Mouse (Mus musculus) ovary, postnatal 14 days (tissue): ENCODE measurements at regions not wholly inside any gene's neighbourhood (a gene's known extent, or its start where the extent isn't known, plus 50 kb on each side); places are given as distances from the start of the nearest gene placed in this dataset.

Source experiments
- DNase-seq: peaks from one replicate; pipeline ENCODE4 v3.0.0; 2022; ENCODE audit warnings: low spot score

- no peak for DNase-seq
Measured at GRCm38 (mm10) chr5:54741440-54741839, 743.1 kb downstream of the Stim2 start.

GRCm38 (mm10) chr5:54746973-54747372, 748.7 kb downstream of the Stim2 start:
- no peak for DNase-seq

GRCm38 (mm10) chr5:54753372-54753771, 755.1 kb downstream of the Stim2 start:
- no peak for DNase-seq

- DNase-seq: no peak
Measured at GRCm38 (mm10) chr5:54759657-54760056, 761.4 kb downstream of the Stim2 start.

GRCm38 (mm10) chr5:54763019-54763418, 764.7 kb downstream of the Stim2 start:
- no peak for DNase-seq

- peak; percentile 31 for DNase-seq
Measured at GRCm38 (mm10) chr5:54796953-54797450, 798.7 kb downstream of the Stim2 start.

GRCm38 (mm10) chr5:54827076-54827475, 828.8 kb downstream of the Stim2 start:
- DNase-seq: no peak
